Mouse (Mus musculus): ENCODE measurements at regions not wholly inside any gene's neighbourhood (a gene's known extent, or its start where the extent isn't known, plus 50 kb on each side); places are given as distances from the start of the nearest gene placed in this dataset.

GRCm38 (mm10) chr13:97594851-97595250 is 165.6 kb downstream of the Gm10260 start:
- no peak for TF ChIP-seq EP300 (IDR thresholded peaks at IDR 0.05; ENCODE audit: low read depth)
- TF ChIP-seq CTCF (IDR thresholded peaks at IDR 0.05; ENCODE audit: low read depth), result no peak

Data from liver, embryonic 14.5 days (tissue).